Mouse (Mus musculus) right cerebral cortex, adult 2 months (tissue): Measurements from ENCODE around the gene Ttc33.
A peak's percentile ranks its signal among the peaks of the same experiment; 100 is the strongest.

ENCODE experiments used
- DNase-seq, 2 experiments: peaks; one replicate each; pipeline ENCODE4 v3.0.0; 2021 to 2022; ENCODE audit warnings: low spot score in 2 of 2

Gene Ttc33

DNA sequence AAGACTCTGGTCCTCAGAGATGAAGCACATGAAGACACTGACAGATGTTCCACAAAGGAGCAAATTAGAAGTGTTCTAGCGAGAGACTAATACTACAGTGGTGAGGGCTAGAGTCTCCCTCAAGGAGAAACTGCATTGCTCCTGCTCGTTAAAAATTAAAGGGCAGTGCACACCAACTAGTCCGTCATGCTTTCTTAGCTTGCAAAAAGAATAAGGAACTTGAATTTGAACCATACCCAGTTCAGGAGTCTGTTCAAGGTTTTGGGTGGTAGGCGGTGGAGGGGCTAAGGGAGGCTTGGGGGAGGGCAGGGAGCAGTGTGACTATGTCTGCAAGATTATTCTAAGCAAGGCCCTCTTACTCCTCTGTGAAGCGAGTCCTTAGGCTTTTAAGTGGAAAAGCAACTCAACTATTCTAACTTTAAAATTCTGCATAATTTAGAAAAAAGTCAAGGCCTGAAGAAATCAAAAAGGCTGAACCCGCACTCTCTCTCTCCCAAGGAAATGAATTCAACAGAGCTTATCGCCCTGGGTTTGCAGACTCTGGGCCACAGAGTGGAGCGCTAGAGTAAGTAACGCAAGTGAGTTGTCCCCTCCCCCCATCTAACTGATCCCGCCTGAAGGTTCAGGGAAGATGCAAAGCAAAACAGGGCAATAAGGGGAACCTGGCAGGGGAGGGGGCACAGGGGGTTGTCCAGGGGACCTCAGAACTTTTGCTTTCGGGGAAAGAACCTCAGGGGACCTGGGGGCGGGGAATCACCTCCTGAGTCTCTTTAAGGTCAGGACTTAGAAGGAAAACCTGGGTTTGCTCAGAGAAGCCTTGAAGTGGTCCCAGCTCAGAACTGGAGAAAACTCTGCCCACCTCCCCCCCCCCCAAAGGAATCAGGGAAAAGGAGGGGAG lies 56.2 kb downstream of the Ttc33 start:
- DNase-seq, result peak; percentile 34

DNA sequence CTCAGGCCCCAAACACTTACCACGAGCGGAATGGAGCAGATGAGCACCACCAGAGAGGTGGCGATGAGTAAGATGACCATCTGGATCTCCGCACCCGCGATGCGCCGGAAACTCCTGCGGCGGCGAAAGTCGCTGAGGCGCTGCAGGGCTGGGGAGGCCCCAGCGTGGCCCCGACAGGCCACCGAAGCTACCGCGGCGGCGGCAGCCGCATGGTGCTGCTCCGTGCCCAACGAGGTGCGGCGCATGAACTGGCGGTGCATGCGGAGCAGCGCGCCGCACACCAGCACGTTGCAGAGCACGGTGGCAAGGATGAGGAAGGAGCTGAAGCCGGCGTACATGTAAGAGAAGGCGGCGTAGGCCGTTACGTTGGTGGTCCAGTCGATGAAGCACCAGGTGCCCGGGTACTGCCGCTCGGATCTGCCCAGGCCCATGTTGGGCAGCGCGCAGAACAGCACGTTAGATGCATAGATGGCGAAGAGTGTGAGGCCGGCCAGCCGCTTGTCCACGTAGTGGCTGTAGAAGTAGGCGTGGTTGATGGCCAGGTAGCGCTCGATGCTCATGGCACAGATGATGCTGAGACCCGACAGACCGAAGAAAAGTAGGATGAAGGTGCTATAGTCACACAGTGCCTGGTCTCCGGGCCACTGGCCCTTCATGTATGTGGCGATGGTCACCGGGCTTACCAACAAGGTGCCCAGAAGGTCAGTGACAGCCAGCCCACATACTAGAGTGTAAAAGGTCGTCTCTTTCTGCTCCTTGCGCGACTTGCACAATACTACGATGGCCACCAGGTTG lies 57.1 kb downstream of the Ttc33 start:
- DNase-seq, result peak; percentile 35 to 44

DNA sequence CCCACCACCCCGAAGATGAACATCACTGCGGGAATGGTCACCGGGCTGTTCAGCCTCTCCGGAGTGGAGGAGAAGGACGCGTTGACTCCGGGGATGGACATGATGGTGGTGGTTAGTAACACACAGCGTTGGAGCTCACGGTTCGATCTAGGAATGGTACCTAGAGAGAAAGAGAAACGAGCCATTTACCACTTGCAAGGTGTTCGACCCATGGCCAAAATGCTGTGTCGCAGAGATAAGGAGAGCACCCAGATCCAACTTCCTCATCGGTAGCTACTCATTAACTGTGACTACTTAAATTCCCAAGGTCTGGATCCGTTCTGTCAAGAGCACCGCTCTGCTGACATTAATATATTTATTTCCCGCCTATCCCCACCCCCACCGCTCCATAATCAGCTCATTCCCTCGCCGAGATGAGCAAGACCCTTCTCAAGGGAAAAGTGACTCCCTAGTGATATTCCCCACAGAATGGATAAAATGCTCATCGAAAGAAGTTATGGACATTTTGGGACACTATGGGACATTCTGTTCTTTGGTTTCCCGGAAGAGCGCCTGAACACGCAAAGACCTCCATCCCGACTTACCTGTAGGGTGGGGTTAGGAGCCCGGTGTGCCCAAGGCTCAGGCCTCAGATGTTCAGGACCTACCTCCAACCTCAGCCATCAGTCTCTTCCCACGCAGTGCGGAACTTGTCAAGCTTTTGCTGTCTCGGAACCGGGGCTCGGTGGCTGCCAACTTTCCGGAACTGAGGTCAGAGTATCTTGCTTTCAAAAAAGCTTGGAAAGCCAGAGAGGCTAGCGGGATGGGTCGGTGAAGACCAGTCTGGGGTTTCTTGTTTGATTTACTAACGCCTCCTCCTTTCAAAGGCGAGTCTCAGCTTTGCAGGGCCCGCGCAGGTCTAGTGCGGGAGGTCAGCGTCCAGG lies 58.0 kb downstream of the Ttc33 start:
- no peak for DNase-seq

DNA sequence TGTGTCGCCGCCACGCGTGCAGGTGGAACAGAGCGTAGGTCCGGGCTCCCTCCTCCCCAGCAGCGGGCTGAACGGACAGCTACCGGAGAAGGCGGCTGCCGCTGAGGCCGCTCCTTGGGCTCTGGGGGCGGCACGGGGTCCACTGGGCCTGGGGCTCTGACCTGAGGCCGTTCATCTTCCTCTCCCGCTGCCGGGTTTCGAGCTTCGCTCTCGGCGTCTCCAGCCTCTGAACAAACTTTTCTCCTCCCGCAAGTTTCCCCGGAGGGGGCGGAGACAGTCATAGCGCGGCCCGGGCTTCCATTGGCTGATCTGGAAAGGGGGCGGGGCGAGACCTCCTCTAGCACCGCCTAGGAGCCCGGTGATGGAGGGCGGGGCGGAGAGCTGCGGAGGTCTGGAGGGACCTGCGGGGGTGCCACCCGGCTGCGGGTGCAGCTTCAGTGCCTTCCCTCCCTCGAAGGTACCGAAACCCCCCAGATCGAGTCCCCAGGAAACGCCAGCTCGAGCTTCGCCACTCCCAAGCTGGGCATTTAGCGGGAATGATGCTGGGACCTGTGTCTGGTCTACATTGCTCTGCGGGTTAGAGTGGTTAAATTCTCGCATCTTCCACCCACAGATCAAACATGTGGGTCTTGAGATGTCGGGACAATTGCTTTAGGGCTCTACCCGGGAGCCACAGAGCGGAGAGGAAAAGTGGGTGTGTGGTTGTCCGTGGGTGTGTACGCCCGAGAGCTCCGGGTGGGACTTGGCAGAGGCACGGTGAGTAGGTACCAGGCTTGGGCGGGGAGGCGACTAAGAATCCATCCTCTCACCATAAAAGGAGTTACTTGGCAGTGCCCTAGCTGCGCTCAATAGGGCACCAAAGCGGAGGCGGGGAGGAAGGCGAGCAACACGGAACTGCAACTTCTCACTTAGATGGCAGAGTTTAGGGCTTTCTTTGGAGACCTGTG lies 58.9 kb downstream of the Ttc33 start, which contains the start of gene Ptger4:
Gene Ptger4 (minus strand): TSS at position 229 of the 947 bp plus-strand sequence.
- DNase-seq, result peak; percentile 80 to 82

DNA sequence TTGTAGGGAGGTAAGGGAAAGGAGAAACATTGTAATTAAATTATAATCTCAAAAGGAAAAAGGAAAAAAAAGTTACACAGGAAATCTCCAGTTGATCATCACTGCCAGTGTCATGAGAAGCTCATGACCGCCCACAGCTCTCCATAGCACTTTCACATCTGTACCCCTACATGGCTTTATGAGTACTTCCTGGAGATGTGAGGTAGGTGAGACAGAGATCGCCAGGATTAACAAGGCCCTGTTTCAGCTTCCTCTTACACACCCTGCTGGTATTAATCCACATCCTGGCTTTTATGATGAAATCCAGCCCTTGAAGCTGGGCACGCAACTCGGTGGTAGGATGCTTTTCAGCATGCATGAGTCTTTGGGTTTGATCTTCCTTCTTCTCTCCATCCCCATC lies 64.9 kb downstream of the Ttc33 start:
- no peak for DNase-seq

DNA sequence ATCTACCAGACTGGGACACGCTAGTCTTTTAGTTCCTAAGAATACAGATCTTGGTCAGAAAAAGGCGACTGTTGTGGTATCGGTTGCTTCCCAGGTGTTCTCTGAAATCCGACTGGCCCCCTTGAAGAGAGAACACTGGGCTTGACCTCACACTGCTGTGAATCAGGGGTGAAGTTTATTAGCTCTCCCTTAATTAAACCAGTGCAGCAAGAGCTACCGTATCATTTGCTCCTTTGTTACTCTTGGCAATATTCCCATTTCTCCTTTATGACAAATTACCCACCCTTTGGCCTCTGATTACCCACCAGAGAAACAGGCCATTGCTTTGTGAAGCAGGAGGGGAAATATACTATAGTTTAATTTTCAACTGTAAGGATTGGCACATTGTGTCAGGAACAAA lies 74.9 kb downstream of the Ttc33 start:
- no peak for DNase-seq

DNA sequence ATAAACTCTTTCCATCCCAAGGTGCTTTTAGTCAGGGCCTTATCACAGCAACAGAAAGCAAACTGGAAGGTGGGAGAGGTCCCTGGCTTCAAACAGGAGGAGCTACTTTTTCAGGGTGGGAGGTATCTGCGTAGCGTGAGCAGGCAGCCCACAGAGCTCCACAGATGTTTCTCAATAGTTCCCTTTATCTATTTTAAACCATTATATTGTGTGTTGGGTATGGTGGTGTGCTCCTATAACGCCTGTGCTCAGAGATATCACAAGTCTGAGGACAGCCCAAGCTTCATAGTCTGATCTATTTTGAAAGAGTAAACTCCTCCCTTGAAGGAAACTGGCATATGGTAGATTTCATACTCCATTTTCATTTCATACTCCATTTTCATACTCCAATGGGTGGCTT lies 75.7 kb downstream of the Ttc33 start:
- DNase-seq, result no peak

DNA sequence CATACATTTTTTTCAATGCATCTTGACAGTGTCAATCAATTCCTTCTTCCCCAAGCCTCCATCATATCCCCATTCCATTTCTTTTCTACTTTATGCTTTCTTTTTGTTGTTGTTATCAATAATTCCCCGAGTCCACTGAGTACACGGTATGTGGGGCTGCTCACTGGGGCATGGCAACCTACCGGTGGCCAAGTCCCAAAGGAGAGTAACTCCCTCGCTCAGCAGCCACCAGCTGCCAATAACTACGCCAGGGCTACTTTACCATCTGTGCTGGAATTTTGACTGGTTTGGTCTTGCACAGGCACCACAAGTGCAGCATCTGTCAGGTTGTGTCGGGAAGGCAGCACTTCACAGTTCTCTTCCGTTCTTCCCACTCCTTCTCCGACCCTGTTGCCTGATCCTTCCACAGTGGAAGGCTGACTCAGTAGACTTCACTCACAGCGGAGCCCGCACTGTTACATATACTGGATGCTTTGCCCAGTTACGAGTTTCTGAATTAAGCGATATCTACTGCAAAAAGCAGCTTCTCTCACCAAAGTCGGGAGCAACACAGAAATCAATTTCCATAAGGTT lies 76.9 kb downstream of the Ttc33 start:
- DNase-seq, result peak in 1 of 2 experiments; percentile 9

DNA sequence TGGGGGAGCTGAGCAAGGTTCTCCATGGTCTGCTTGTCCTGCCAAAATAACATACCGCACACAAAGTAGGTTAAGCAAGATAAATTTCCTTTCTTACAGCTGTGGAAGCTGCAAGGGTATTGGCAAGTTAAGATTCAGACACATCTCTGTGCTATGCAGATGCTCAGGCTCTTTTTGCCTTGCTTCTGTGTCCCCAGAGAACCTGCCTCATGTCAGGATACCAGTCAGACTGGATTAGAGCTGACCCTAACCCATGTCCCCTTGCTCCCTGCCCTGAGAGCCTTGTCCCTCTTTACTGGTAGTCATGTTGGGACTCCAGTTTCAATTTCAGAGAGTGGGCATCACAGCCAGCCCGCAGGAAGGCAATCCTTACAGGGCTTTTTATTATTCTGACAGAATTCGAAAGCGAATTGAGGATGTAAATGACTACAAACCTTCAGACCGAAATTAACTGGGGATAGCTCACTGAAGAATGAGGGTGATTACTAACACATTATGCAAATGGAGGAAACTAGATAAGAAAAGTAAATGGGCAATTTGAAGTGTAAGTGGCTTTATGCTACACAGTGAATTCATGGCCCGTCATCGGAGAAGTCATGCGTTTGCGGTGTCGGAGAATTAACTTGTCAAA lies 77.7 kb downstream of the Ttc33 start:
- DNase-seq, result no peak

DNA sequence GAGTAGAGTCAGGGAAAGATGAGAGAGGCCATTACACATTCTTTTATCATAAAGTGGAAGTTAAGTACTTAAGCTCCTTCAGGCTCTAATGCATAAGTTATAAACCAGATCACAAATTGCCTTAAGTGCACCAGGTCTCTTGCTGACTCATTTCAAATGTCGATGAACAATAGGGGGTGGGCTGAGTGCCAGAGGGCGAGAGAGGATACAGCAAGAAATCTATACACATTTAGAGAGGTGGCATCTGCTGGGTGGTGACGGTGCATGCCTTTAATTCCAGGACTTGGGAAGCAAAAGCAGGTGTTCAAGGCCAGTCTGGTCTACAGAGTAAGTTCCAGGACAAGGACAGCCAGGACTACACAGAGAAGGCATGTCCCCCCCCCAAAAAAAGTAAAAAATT lies 80.8 kb downstream of the Ttc33 start:
- DNase-seq, result no peak
